Mouse (Mus musculus): ENCODE results near the gene Hpse. TPM values are rescaled to one million over a fixed set of nuclear protein-coding genes. Genes with fewer than 3 reads are reported as not detected.
A peak's percentile ranks its signal among the peaks of the same experiment; 100 is the strongest.

Hpse gene
- polyA plus RNA-seq (2015; fragmentation: Nextera tagmentation; extraction: Ambion mirVana): 2.9 TPM in 2 replicates

- Histone ChIP-seq H3K27me3 (replicated peaks; ENCODE audit: control insufficient read depth, insufficient read depth, low read length) (peaks cover 5% of the 10 kb centered on the region; the same call in 1 of the 2 replicates), H3K9me3 (ENCODE audit: control insufficient read depth, low read length) (peaks cover 7% of the 10 kb centered on the region; the same call in 1 of the 2 replicates), H3K27ac (ENCODE audit: low read length) (no peak within 1 kb of the TSS), H3K4me1 (ENCODE audit: control insufficient read depth, insufficient read depth, low read length) (peaks cover 10% of the 10 kb centered on the region), H3K9ac (ENCODE audit: low read depth, low read length) (peak within 1 kb of the TSS; percentile 71), H3K4me3 (ENCODE audit: low read length) (peak within 1 kb of the TSS; percentile 64), H3K4me2 (ENCODE audit: low read depth, low read length) (peak within 1 kb of the TSS; percentile 98), H3K36me3 (ENCODE audit: control insufficient read depth, insufficient read depth, low read length) (no peaks in the 10 kb centered on the region)
- ATAC-seq: peak; percentile 88
- under 1% methylated on average over 55 of the region's 56 CpGs for WGBS
These were observed at the start of gene Hpse for GRCm38 (mm10) chr5:100719235-100720088. Hpse (minus strand) TSS chr5:100719716.

GRCm38 (mm10) chr5:100766026-100766425 is 46.5 kb upstream of the Hpse start:
- Histone ChIP-seq H3K4me2 (ENCODE audit: low read depth, low read length) (no peak overlapping the region), H3K36me3 (ENCODE audit: control insufficient read depth, insufficient read depth, low read length) (peaks cover 3% of the 10 kb centered on the region)
- WGBS: 93% methylated on average over 7 of the region's 7 CpGs

GRCm38 (mm10) chr5:100761736-100762135 is 42.2 kb upstream of the Hpse start:
- H3K4me2 ChIP-seq (ENCODE audit: low read depth, low read length): no peak overlapping the region
- 90% methylated on average over 7 of the region's 7 CpGs for WGBS
- no peaks in the 10 kb centered on the region for H3K4me1 ChIP-seq (ENCODE audit: control insufficient read depth, insufficient read depth, low read length)
- H3K9me3 ChIP-seq (ENCODE audit: control insufficient read depth, low read length): no peaks in the 10 kb centered on the region
- H3K4me3 ChIP-seq (ENCODE audit: low read length): no peak overlapping the region
- peaks cover 3% of the 10 kb centered on the region for H3K36me3 ChIP-seq (ENCODE audit: control insufficient read depth, insufficient read depth, low read length)
- no peak overlapping the region for H3K27ac ChIP-seq (ENCODE audit: low read length)
- no peaks in the 10 kb centered on the region for H3K27me3 ChIP-seq (replicated peaks; ENCODE audit: control insufficient read depth, insufficient read depth, low read length)
- no peak for ATAC-seq
- no peak overlapping the region for H3K9ac ChIP-seq (ENCODE audit: low read depth, low read length)

More at GRCm38 (mm10) chr5:100766026-100766425, 46.5 kb upstream of the Hpse start:
- H3K9ac ChIP-seq (ENCODE audit: low read depth, low read length): no peak overlapping the region
- H3K27me3 ChIP-seq (replicated peaks; ENCODE audit: control insufficient read depth, insufficient read depth, low read length): no peaks in the 10 kb centered on the region
- H3K4me3 ChIP-seq (ENCODE audit: low read length): no peak overlapping the region
- H3K27ac ChIP-seq (ENCODE audit: low read length): no peak overlapping the region
- no peak for ATAC-seq
- no peaks in the 10 kb centered on the region for H3K4me1 ChIP-seq (ENCODE audit: control insufficient read depth, insufficient read depth, low read length)
- no peaks in the 10 kb centered on the region for H3K9me3 ChIP-seq (ENCODE audit: control insufficient read depth, low read length)

- H3K4me2 ChIP-seq (ENCODE audit: low read depth, low read length): no peak overlapping the region
- ATAC-seq: peak; percentile 50; the same call in 1 of the 2 replicates
- no peaks in the 10 kb centered on the region for H3K27me3 ChIP-seq (replicated peaks; ENCODE audit: control insufficient read depth, insufficient read depth, low read length)
- H3K27ac ChIP-seq (ENCODE audit: low read length): no peak overlapping the region
- peaks cover 3% of the 10 kb centered on the region; the same call in 1 of the 2 replicates for H3K36me3 ChIP-seq (ENCODE audit: control insufficient read depth, insufficient read depth, low read length)
- no peaks in the 10 kb centered on the region for H3K9me3 ChIP-seq (ENCODE audit: control insufficient read depth, low read length)
- WGBS: 75% methylated on average over 10 of the region's 10 CpGs
- H3K9ac ChIP-seq (ENCODE audit: low read depth, low read length): no peak overlapping the region
- H3K4me3 ChIP-seq (ENCODE audit: low read length): no peak overlapping the region
- no peaks in the 10 kb centered on the region for H3K4me1 ChIP-seq (ENCODE audit: control insufficient read depth, insufficient read depth, low read length)
These were observed 40.6 kb upstream of the Hpse start for GRCm38 (mm10) chr5:100760049-100760663.

- Histone ChIP-seq H3K4me1 (ENCODE audit: control insufficient read depth, insufficient read depth, low read length) (no peaks in the 10 kb centered on the region), H3K36me3 (ENCODE audit: control insufficient read depth, insufficient read depth, low read length) (no peaks in the 10 kb centered on the region), H3K9me3 (ENCODE audit: control insufficient read depth, low read length) (no peaks in the 10 kb centered on the region), H3K27ac (ENCODE audit: low read length) (no peak overlapping the region), H3K4me3 (ENCODE audit: low read length) (no peak overlapping the region), H3K4me2 (ENCODE audit: low read depth, low read length) (no peak overlapping the region), H3K9ac (ENCODE audit: low read depth, low read length) (no peak overlapping the region), H3K27me3 (replicated peaks; ENCODE audit: control insufficient read depth, insufficient read depth, low read length) (no peaks in the 10 kb centered on the region)
- 96% methylated on average over 5 of the region's 5 CpGs for WGBS
- ATAC-seq: no peak
These were observed 38.6 kb upstream of the Hpse start for GRCm38 (mm10) chr5:100758121-100758520.

GRCm38 (mm10) chr5:100753407-100753806 is 33.9 kb upstream of the Hpse start:
- Histone ChIP-seq H3K9ac (ENCODE audit: low read depth, low read length) (no peak overlapping the region), H3K9me3 (ENCODE audit: control insufficient read depth, low read length) (no peaks in the 10 kb centered on the region), H3K4me2 (ENCODE audit: low read depth, low read length) (no peak overlapping the region), H3K27ac (ENCODE audit: low read length) (no peak overlapping the region), H3K4me1 (ENCODE audit: control insufficient read depth, insufficient read depth, low read length) (no peaks in the 10 kb centered on the region), H3K4me3 (ENCODE audit: low read length) (no peak overlapping the region), H3K36me3 (ENCODE audit: control insufficient read depth, insufficient read depth, low read length) (no peaks in the 10 kb centered on the region), H3K27me3 (replicated peaks; ENCODE audit: control insufficient read depth, insufficient read depth, low read length) (no peaks in the 10 kb centered on the region)
- 70% methylated on average over 7 of the region's 7 CpGs for WGBS
- ATAC-seq: no peak

GRCm38 (mm10) chr5:100751655-100752054 is 32.1 kb upstream of the Hpse start:
- H3K9ac ChIP-seq (ENCODE audit: low read depth, low read length): no peak overlapping the region
- no peak for ATAC-seq
- no peaks in the 10 kb centered on the region for H3K9me3 ChIP-seq (ENCODE audit: control insufficient read depth, low read length)
- no peak overlapping the region for H3K4me2 ChIP-seq (ENCODE audit: low read depth, low read length)
- no peak overlapping the region for H3K4me3 ChIP-seq (ENCODE audit: low read length)
- H3K27me3 ChIP-seq (replicated peaks; ENCODE audit: control insufficient read depth, insufficient read depth, low read length): no peaks in the 10 kb centered on the region
- H3K27ac ChIP-seq (ENCODE audit: low read length): no peak overlapping the region
- WGBS: 53% methylated on average over 4 of the region's 4 CpGs
- no peaks in the 10 kb centered on the region for H3K36me3 ChIP-seq (ENCODE audit: control insufficient read depth, insufficient read depth, low read length)
- H3K4me1 ChIP-seq (ENCODE audit: control insufficient read depth, insufficient read depth, low read length): no peaks in the 10 kb centered on the region

- 85% methylated on average over 10 of the region's 10 CpGs for WGBS
- H3K27ac ChIP-seq (ENCODE audit: low read length): no peak overlapping the region
- no peaks in the 10 kb centered on the region for H3K9me3 ChIP-seq (ENCODE audit: control insufficient read depth, low read length)
- no peaks in the 10 kb centered on the region for H3K36me3 ChIP-seq (ENCODE audit: control insufficient read depth, insufficient read depth, low read length)
- no peaks in the 10 kb centered on the region for H3K4me1 ChIP-seq (ENCODE audit: control insufficient read depth, insufficient read depth, low read length)
- no peak overlapping the region for H3K4me2 ChIP-seq (ENCODE audit: low read depth, low read length)
- no peak overlapping the region for H3K9ac ChIP-seq (ENCODE audit: low read depth, low read length)
- ATAC-seq: no peak
- no peak overlapping the region for H3K4me3 ChIP-seq (ENCODE audit: low read length)
- no peaks in the 10 kb centered on the region for H3K27me3 ChIP-seq (replicated peaks; ENCODE audit: control insufficient read depth, insufficient read depth, low read length)
These were observed 31.2 kb upstream of the Hpse start for GRCm38 (mm10) chr5:100750617-100751255.

GRCm38 (mm10) chr5:100738802-100739201 is 19.3 kb upstream of the Hpse start:
- no peak overlapping the region for H3K4me3 ChIP-seq (ENCODE audit: low read length)

More at GRCm38 (mm10) chr5:100738802-100739201, 19.3 kb upstream of the Hpse start:
- Histone ChIP-seq H3K9ac (ENCODE audit: low read depth, low read length) (no peak overlapping the region), H3K36me3 (ENCODE audit: control insufficient read depth, insufficient read depth, low read length) (no peaks in the 10 kb centered on the region), H3K27ac (ENCODE audit: low read length) (no peak overlapping the region), H3K4me2 (ENCODE audit: low read depth, low read length) (no peak overlapping the region), H3K4me1 (ENCODE audit: control insufficient read depth, insufficient read depth, low read length) (no peaks in the 10 kb centered on the region), H3K27me3 (replicated peaks; ENCODE audit: control insufficient read depth, insufficient read depth, low read length) (no peaks in the 10 kb centered on the region), H3K9me3 (ENCODE audit: control insufficient read depth, low read length) (peaks cover 5% of the 10 kb centered on the region)
- 75% methylated on average over 8 of the region's 8 CpGs for WGBS
- peak; percentile 66 for ATAC-seq
